Mouse (Mus musculus) liver, embryonic 18 days (tissue): ENCODE measurements around the gene Htr1a. TPM values are rescaled to one million over a fixed set of nuclear protein-coding genes. Genes with fewer than 3 reads are reported as not detected.

Experiments used
- polyA plus RNA-seq: library from polyadenylated mRNA; depleted of rRNA; stranded (reverse); fragments of >200 nt; gene quantifications from 2 replicates; pipeline ENCODE4 v1.2.3, GENCODE M21; 2012; rRNA removed

Htr1a gene
- polyA plus RNA-seq: under 0.01 TPM in 1 of 2 replicates, not detected in the other

DNA sequence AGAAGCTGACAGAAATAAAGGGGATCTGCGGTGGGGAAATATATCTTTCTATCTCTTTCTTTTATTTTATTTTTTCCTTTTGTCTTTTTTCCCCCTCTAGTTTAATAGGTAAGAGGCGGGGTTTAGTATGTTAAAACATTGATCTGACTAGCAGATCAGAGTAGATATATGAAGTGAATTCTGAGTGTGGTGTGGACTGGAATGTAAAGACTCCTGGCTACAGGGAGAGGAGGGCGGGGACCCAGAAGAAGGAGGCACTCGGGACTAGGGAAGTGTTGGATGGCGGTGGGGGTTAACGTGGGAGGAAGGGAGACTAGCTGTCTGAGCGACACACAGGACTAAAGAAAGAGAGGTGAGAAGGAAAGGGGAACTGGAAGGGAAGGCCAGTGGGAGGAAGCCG lies at the start of gene Htr1a:
Htr1a (plus strand) TSS at position 301 of the 400 bp plus-strand sequence.

Other genes starting within 250 kb of the Htr1a start
- 0.37 and 0.49 TPM in 2 replicates for gene Rnf180, start 148.8 kb upstream of the Htr1a start, polyA plus RNA-seq